Mouse (Mus musculus): Measurements from ENCODE around the gene Treml2. TPM values are rescaled to one million over a fixed set of nuclear protein-coding genes. Genes with fewer than 3 reads are reported as not detected.
A peak's percentile ranks its signal among the peaks of the same experiment; 100 is the strongest.

The Treml2 gene
- total RNA-seq (2021): under 1 TPM; 0.31 to 0.75 TPM

- intact Hi-C loops (cut with DNase I): no loop called here
- DNase-seq (ENCODE audit: low spot score): no peak
Observed at GRCm38 (mm10) chr17:48299203-48299602, at the start of gene Treml2. TSS of gene Treml2 (plus strand) at chr17:48299498.

GRCm38 (mm10) chr17:48249501-48249900 lies 49.8 kb upstream of the Treml2 start:
- DNase-seq (ENCODE audit: low spot score): no peak
- intact Hi-C loops (cut with DNase I): no loop called here

GRCm38 (mm10) chr17:48250631-48251030 lies 48.7 kb upstream of the Treml2 start:
- no peak for DNase-seq (ENCODE audit: low spot score)
- intact Hi-C loops (cut with DNase I): no loop called here

GRCm38 (mm10) chr17:48256575-48256974 lies 42.7 kb upstream of the Treml2 start:
- no peak for DNase-seq (ENCODE audit: low spot score)
- intact Hi-C loops (cut with DNase I): no loop called here

- intact Hi-C loops (cut with DNase I): no loop called here
- no peak for DNase-seq (ENCODE audit: low spot score)
Observed at GRCm38 (mm10) chr17:48261868-48262267, 37.4 kb upstream of the Treml2 start.

GRCm38 (mm10) chr17:48263741-48264362 lies 35.4 kb upstream of the Treml2 start, which contains the start of gene Treml4:
TSS of gene Treml4 (plus strand) at chr17:48264295.
- intact Hi-C loops (cut with DNase I): no loop called here
- no peak for DNase-seq (ENCODE audit: low spot score)

- intact Hi-C loops (cut with DNase I): no loop called here
- no peak for DNase-seq (ENCODE audit: low spot score)
Observed at GRCm38 (mm10) chr17:48264662-48265061, 34.6 kb upstream of the Treml2 start.

- intact Hi-C loops (cut with DNase I): no loop called here
- DNase-seq (ENCODE audit: low spot score): no peak
Observed at GRCm38 (mm10) chr17:48266138-48266537, 33.2 kb upstream of the Treml2 start.

- intact Hi-C loops (cut with DNase I): no loop called here
- DNase-seq (ENCODE audit: low spot score): no peak
Observed at GRCm38 (mm10) chr17:48266610-48267304, 32.5 kb upstream of the Treml2 start.

- intact Hi-C loops (cut with DNase I): no loop called here
- DNase-seq (ENCODE audit: low spot score): no peak
Observed at GRCm38 (mm10) chr17:48267591-48267990, 31.7 kb upstream of the Treml2 start.

- no peak for DNase-seq (ENCODE audit: low spot score)
- intact Hi-C loops (cut with DNase I): no loop called here
Observed at GRCm38 (mm10) chr17:48268276-48268675, 31.0 kb upstream of the Treml2 start.

GRCm38 (mm10) chr17:48269833-48270232 lies 29.5 kb upstream of the Treml2 start:
- DNase-seq (ENCODE audit: low spot score): no peak
- intact Hi-C loops (cut with DNase I): no loop called here

- DNase-seq (ENCODE audit: low spot score): no peak
- intact Hi-C loops (cut with DNase I): no loop called here
Observed at GRCm38 (mm10) chr17:48272158-48272557, 27.1 kb upstream of the Treml2 start.

GRCm38 (mm10) chr17:48272598-48272997 lies 26.7 kb upstream of the Treml2 start:
- intact Hi-C loops (cut with DNase I): no loop called here
- DNase-seq (ENCODE audit: low spot score): no peak

- intact Hi-C loops (cut with DNase I): no loop called here
- DNase-seq (ENCODE audit: low spot score): no peak
Observed at GRCm38 (mm10) chr17:48274098-48274497, 25.2 kb upstream of the Treml2 start.

GRCm38 (mm10) chr17:48274885-48275284 lies 24.4 kb upstream of the Treml2 start:
- DNase-seq (ENCODE audit: low spot score): peak; percentile 23
- intact Hi-C loops (cut with DNase I): loop anchor here (1.0 kb wide), 2 partner anchors 62 to 327 kb away; no protein-coding TSS in a partner anchor

GRCm38 (mm10) chr17:48275736-48276135 lies 23.6 kb upstream of the Treml2 start:
- no peak for DNase-seq (ENCODE audit: low spot score)
- intact Hi-C loops (cut with DNase I): loop anchor here (1.0 kb wide), 2 partner anchors 62 to 327 kb away; no protein-coding TSS in a partner anchor

GRCm38 (mm10) chr17:48278381-48278780 lies 20.9 kb upstream of the Treml2 start:
- intact Hi-C loops (cut with DNase I): no loop called here
- no peak for DNase-seq (ENCODE audit: low spot score)

GRCm38 (mm10) chr17:48279002-48279401 lies 20.3 kb upstream of the Treml2 start:
- intact Hi-C loops (cut with DNase I): no loop called here
- DNase-seq (ENCODE audit: low spot score): no peak

GRCm38 (mm10) chr17:48280943-48281738 lies 18.2 kb upstream of the Treml2 start:
- no peak for DNase-seq (ENCODE audit: low spot score)

GRCm38 (mm10) chr17:48281739-48282085 lies 17.6 kb upstream of the Treml2 start:
- DNase-seq (ENCODE audit: low spot score): no peak
- intact Hi-C loops (cut with DNase I): no loop called here

More at GRCm38 (mm10) chr17:48280943-48281738, 18.2 kb upstream of the Treml2 start:
- intact Hi-C loops (cut with DNase I): no loop called here
